Mouse (Mus musculus): ENCODE results near the gene Gm42878. TPM values are rescaled to one million over a fixed set of nuclear protein-coding genes. Genes with fewer than 3 reads are reported as not detected.

The Gm42878 gene
- not detected for polyA plus RNA-seq (2017; shearing (Covaris generic))

GRCm38 (mm10) chr5:121544910-121545792 is at the start of gene Gm42878, which contains the start of gene Adam1a:
Gm42878 (minus strand) TSS chr5:121545482.
Adam1a (minus strand) TSS chr5:121545482.
- peak; percentile 28 for ATAC-seq

DNA sequence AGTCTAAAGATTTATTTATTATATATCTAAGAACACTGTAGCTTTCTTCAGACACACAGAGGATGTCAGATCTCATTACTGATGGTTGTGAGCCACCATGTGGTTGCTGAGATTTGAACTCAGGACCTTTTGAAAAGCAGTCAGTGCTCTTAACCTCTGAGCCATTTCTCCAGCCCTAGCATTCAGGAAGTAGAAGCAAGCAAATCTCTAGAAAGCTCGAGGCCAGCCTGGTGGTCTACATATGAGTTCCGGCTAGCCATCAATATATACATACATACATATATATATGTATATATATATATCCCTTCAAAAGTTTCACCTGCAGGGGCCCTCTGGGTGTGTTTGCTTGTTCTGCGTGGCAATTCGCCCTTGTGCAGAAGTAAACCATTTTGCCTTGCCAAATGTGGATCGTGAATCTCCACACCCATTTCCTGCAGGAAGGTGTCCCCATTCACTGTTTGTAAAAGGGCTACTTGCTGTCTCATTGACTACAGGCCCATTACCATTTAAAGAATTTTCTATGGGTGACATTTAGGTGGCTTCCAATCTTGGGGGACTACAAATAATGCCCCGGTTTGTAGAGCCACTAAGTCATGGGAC is 49.5 kb upstream of the Gm42878 start:
- ATAC-seq: no peak

DNA sequence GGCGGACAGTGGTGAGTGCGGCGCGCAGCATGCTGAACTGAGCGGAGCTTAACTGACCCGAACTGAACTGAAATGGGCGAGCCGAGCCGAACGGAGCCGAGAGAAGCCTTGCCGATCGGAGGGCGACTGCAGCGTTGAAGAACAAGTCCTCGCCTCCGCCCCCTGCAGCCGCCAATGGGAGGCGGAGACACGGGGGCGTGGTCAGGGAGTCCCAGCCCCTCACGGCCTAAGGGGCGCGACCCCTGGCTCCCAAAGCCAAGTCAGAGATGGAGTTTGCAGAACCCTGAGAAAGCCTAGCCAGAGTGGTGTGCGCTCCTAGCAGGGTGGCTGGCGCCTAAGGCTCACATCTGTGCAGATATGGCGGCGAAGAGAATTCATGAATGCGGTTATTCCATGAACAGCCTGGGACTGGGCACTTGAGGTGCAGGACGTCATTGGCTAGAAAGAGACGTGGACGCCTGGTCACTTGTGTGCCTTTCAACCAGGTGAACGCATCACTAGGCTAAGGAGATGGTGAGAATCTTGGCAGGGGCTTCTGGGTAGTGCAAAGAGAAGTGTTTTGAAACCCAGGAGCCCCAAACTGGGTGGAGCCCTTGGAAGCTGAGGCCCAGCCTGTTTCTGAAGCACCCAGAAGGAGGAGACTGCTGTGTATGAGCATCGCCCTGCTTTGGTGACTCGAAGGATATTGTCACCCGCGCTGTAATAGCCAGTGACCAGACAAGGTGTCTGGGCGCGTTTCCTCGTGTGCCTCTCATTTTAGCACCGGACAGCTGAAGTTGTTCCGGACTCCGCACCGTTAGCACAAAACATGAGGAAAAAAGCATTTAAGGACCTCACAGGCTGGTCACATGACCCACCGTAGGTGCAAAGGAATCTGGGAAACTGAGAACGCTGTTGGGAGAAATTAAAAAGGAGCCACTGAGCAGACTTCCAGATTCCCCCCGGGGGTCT is 48.4 kb upstream of the Gm42878 start, which contains the start of gene Aldh2:
Gene Aldh2 (minus strand): TSS at position 374 of the 951 bp plus-strand sequence.
- peak; percentile 81 for ATAC-seq

GRCm38 (mm10) chr5:121592816-121593407 is 47.6 kb upstream of the Gm42878 start:
- ATAC-seq: no peak

DNA sequence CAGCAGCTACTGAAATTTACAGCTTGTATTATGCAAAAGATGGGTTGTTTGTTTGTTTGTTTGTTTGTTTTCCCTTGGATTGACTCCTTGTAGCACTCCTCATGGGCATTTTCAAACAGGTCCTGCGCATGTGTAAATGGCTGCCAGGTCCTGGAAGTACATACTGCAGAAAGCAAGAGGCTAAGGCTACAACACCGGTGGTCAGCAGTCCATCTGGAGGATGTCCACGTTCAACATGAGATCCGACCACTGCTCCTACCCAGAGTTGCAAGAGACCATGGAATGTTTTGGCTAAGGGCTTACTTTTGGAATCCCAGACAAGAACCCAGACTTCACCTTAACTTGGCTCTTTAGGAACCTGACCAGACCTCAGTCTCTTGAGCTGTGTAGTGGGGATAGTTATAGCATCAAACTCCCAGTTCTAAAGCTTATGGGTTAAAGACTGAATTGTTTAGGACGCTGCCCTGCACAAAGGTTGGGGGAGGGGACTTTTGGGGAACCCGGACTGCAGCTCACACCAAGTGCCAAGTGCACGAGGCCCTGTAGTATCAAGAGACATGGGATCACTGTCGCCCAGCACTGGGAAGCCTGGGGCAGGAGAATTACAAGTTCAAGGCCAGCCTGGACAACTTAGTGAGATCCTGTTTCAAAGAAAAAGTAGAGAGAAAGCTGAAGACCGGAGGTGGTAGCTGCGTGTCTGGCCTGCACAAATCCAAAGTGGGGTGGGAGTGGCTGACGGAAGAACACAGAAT is 47.0 kb upstream of the Gm42878 start:
- ATAC-seq: no peak

GRCm38 (mm10) chr5:121591417-121592063 is 46.3 kb upstream of the Gm42878 start:
- ATAC-seq: no peak

DNA sequence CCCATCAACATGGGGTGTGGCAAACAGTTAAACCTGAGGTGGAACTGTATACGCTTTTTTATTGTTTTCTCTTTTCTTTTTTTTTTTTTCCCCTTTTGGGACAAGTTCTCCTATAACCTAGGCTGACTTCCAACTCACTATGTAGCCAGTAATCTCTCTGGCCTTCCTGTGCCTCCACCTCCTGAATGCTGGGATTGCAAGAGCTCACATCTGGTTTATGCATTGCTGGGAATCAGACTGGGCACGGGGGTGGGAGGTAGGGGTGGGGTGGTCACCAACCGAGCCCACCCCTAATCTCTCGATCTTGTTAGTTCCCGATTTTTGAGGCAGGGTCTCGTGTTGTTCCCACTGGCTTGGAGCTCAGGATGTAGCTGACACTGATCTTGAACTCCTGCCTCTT is 44.6 kb upstream of the Gm42878 start:
- ATAC-seq: no peak

- ATAC-seq: peak; percentile 28
Measured at GRCm38 (mm10) chr5:121586400-121587039, 41.2 kb upstream of the Gm42878 start.

DNA sequence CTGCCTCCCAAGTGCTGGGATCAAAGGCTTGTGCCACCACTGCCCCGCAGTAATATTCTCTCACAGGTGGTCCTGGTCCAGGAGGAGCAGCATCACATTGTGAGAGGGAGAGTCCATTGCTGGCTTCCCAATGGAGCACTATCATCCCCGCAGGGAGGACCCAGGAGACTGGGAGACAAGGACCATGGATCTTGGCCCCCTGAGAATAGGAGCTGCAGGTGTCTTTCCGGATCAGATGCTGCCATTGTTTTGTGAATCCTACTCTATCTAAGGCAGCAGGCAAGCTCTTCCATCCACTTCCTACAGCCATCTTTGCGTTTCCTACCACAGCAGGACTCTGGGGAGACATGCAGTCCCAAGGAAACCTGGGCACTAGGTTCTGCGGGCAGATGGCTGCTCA is 40.4 kb upstream of the Gm42878 start:
- no peak for ATAC-seq

DNA sequence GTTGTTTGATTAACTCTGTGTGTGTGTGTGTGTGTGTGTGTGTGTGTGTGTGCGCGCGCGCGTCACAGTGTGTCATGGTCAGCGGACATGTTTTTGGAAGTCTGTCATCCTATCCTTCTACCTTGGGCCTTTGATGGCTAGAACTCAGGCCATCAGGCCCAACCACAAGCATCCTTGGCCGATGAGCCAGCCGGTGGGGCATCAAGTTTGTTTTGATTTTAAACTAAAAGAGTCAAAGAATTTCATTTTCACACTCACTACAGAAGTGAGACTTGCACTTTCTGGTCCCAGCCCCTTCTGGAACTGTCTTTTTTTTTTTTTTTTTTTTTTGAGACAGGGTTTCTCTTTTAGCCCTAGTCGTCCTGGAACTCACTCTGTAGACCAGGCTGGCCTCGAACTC is 39.7 kb upstream of the Gm42878 start:
- no peak for ATAC-seq

- ATAC-seq: no peak
Measured at GRCm38 (mm10) chr5:121583765-121584501, 38.7 kb upstream of the Gm42878 start.

- no peak for ATAC-seq
Measured at GRCm38 (mm10) chr5:121581945-121582344, 36.7 kb upstream of the Gm42878 start.

GRCm38 (mm10) chr5:121576927-121577488 is 31.7 kb upstream of the Gm42878 start:
- no peak for ATAC-seq

DNA sequence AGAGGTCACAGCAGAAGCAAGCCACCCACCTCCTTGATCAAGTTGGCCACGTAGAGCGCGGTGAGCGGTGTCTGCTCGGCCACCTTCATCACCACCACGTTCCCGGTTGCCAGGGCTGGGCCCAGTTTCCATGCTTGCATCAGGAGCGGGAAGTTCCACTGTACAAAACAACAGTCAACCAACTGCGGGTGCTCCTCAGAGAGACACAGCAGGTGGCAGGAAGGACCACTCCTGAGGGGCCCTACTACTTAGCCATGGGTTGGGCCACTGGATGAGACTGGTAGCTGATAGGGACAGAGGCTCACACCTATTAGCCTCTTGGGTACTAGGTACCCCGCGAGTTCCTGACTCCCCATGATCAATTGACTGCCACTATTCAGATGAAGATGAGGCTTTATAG is 30.6 kb upstream of the Gm42878 start:
- ATAC-seq: no peak

- no peak for ATAC-seq
Measured at GRCm38 (mm10) chr5:121574145-121574544, 28.9 kb upstream of the Gm42878 start.

DNA sequence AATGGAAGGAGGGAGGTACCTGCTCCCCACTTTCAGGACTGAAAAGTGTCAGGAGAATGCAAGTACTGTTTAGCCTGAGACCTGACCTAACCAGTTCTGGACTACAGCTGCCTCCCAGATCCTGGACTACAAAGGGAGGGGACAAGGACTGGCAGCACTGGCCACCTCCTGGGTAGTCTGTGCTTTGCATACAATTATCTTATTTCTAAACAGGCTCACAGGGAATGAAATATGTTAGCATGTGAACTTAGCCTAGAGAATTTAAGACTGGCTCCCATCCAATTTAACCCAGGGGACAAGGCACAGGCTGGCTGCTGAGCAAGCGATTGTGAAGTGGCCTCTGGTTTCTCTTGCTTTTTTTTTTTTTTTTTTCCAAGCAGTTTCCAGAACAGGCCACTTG is 25.5 kb upstream of the Gm42878 start:
- ATAC-seq: no peak

DNA sequence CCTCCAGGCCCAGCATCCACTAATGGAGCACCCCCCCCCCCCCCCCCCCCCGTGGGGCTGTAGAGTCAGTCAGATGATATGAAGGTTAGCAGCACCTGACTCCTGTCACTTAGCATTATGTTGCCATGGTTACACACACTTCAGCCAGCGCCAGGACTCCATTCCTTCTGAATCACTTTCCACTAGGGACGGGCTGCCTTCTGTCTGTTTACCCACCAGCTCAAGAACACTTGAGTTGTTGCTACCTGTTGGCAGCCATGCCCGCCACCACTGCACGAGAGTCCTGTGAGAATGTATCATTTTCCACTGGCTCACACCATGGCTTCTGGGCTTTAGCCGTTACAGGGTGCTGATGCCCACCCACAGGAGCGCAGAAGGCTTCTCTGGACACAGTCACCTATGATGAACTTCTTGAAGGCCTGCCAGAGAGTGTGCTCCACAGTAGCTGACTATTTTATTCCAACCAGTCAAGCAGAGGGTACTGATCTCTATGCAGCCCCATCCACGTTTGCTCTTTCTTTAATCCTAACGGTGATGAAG is 24.7 kb upstream of the Gm42878 start:
- no peak for ATAC-seq

DNA sequence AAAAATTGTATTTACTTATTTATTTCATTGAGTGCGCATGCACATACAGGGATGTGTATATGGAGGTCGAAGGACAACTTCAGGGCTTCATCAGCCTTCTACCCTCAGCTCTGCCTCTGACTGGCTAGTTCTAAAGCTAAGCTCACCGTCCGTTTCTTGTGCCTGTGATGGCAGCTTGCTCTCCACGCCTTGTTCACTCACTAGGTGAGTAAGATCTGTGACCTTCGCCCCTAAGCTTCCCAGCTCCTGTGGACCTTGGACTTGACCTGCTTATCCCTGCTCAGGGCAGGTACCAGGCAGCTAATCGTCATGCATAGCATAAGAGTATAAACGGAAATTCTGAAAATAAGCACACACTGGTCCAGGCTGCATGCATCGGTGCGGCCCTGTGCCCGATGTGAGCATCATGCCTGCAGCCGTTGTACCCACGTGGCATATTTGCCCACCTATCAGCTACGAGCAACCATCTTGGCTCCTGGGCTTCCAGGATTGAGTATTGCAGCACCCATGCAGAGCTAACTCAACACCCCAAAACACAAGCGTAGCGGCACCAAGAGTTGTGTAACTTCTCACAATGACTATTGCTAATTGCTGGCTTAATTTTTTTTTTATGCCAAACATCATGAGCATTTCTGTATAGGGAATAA is 20.9 kb upstream of the Gm42878 start:
- no peak for ATAC-seq

DNA sequence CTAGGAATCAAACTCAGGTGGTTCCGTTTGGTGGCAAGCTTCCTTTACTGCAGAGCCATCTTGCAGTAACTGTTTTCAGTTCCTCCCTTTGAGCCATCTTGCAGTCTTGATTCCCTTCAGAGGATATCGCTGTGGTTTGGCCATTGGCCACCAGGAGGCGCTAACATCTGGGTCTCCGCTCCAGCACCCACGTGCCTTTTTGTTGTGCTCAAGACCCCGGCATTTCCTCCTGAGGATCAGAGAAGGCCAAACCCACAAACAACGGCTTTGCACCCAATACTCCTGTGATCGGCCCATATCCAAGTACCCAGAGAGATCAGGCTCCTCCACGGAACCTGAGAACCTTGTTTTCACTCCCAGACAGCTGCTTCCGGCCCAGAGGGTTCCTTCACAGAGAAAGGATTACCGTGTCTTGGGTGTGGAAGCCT is 19.2 kb upstream of the Gm42878 start:
- ATAC-seq: peak; percentile 71

All from activated CD4-positive, CD25-positive, alpha-beta regulatory T cell, adult 4 months (primary cell).